Mouse (Mus musculus) right cerebral cortex, adult 2 months (tissue): Measurements from ENCODE around the gene Cplx2.
A peak's percentile ranks its signal among the peaks of the same experiment; 100 is the strongest.

Experiments used
- DNase-seq, 2 experiments: peaks; one replicate each; pipeline ENCODE4 v3.0.0; 2021 to 2022; ENCODE audit warnings: low spot score in 2 of 2

Gene Cplx2

GRCm38 (mm10) chr13:54402346-54402745 is 31.2 kb downstream of the Cplx2 start:
- DNase-seq: no peak

GRCm38 (mm10) chr13:54403224-54404070 is 32.3 kb downstream of the Cplx2 start:
- DNase-seq: no peak

- DNase-seq: no peak
Observed at GRCm38 (mm10) chr13:54404205-54404604, 33.1 kb downstream of the Cplx2 start.

GRCm38 (mm10) chr13:54405805-54406204 is 34.7 kb downstream of the Cplx2 start:
- DNase-seq: no peak

GRCm38 (mm10) chr13:54411656-54412055 is 40.5 kb downstream of the Cplx2 start:
- DNase-seq: no peak

- DNase-seq: no peak
Observed at GRCm38 (mm10) chr13:54412236-54412635, 41.1 kb downstream of the Cplx2 start.

- no peak for DNase-seq
Observed at GRCm38 (mm10) chr13:54412721-54413120, 41.6 kb downstream of the Cplx2 start.

GRCm38 (mm10) chr13:54415059-54415458 is 43.9 kb downstream of the Cplx2 start:
- DNase-seq: no peak

GRCm38 (mm10) chr13:54418781-54419327 is 47.7 kb downstream of the Cplx2 start:
- DNase-seq: peak in 1 of 2 experiments; percentile 39

- DNase-seq: no peak
Observed at GRCm38 (mm10) chr13:54420226-54420625, 49.1 kb downstream of the Cplx2 start.

- DNase-seq: no peak
Observed at GRCm38 (mm10) chr13:54425269-54425668, 54.1 kb downstream of the Cplx2 start.

- DNase-seq: no peak
Observed at GRCm38 (mm10) chr13:54426781-54427655, 55.9 kb downstream of the Cplx2 start.

GRCm38 (mm10) chr13:54428771-54429170 is 57.6 kb downstream of the Cplx2 start:
- DNase-seq: no peak

- DNase-seq: no peak
Observed at GRCm38 (mm10) chr13:54430051-54430450, 58.9 kb downstream of the Cplx2 start.

- DNase-seq: no peak
Observed at GRCm38 (mm10) chr13:54431161-54431560, 60.0 kb downstream of the Cplx2 start.
